Mouse (Mus musculus) spleen, embryonic (tissue): ENCODE data around the gene Casr.

Source experiments
- CTCF ChIA-PET: fragments of 350-600 bp; sonication (Branson Sonifier 250); formaldehyde crosslinking; loops from one replicate; lab custom pipeline; 2022; lab: Charles Lee

The Casr gene

DNA sequence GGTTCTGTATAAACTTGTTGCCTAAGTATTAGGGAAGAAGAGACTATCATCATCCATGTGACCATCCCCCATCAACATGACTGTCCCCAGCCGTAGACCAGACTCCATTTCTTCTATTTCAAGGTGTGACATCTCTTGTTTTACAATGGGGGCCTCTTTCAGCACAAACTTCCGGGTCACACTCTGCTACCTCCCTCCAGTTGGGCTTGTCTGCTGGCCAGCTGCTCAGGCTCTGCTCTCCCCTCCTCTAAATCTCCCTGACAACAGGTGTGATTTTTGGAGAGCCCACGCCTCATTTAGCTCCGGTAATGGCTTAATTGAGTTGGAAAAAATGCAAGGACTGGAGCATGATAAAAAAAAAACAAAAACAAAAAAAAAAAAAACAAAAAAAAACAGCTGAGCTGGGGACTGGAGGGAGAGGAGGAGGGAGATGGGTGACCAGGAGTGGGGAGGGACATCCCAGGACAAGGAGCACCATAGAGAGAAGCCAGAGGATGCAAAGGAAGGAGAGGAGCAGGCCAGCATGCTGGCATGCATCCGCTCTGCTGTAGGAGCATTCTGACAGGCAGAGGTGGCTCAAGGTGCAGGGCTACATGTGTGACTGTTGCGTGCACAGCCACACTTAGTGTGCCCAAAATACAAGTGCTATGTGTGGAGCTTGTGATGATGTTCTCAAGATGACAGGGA, 35.2 kb downstream of the Casr start:
- CTCF ChIA-PET, result no interaction called here

- CTCF ChIA-PET, result no interaction called here
These were observed 38.8 kb downstream of the Casr start for GRCm38 (mm10) chr16:36523095-36523494.

DNA sequence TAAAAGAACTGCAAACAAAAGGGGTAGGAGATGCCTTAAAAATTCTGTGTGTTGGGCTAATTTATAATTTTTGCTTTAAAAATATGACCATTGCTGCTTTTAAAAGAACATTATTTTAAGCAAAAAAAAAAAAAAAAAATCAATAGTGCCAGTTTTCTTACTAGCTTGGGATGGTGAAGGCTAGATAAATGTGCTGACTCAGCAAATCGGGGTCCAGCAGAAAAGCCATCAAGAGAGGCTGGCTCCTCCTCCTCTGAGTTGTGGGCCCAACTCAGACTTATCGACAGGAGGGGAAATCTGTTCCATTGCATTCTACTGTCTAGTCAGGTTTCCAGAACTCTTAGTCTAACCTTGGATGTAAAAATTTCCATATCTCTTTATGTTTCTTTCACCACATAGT, 45.6 kb downstream of the Casr start:
- CTCF ChIA-PET, result no interaction called here

- CTCF ChIA-PET, result interaction anchor here (0.6 kb wide), 1 partner anchor 17 kb away, joined by 3 read pairs; no protein-coding TSS in a partner anchor
These were observed 54.6 kb downstream of the Casr start for GRCm38 (mm10) chr16:36507300-36507699.

DNA sequence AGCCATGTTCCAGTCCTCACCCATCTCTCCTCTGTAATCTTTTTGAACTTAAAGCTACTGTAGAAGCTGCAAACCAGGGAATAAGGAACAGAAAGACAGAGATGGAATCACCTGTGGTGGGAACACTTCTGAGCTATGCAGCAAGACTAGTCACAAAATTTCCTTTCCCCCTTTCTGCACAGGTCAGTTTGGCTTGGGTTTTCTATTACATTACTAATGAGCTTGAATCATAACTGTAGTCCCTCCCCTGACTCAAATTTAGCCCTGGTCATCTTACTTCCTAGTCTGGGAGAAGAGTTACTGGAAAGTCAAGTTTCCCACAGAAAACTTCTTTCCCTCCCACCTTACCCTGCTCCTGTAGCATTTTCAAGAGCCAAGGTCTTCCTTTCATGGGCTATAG, 55.1 kb downstream of the Casr start:
- CTCF ChIA-PET, result no interaction called here

GRCm38 (mm10) chr16:36505913-36506312, 56.0 kb downstream of the Casr start:
- CTCF ChIA-PET, result no interaction called here

DNA sequence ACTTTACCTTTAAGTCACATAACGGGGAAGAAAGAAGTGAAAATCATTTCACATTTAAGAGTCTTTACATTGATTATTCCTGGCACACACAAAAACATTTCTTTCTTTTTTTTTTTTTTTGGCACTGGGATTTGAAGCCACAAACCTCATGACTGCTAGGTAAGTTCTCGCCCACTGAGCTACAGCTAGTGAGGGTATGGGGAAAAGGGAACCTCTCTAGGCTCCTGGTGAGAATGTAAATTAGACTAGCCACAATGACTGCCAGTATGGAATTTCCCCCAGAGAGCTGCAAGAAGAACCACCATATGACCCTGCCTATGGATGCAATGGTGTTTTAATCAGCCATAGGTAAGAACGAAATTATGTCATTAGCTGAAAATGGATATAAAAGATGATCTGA, 56.8 kb downstream of the Casr start:
- CTCF ChIA-PET, result no interaction called here

DNA sequence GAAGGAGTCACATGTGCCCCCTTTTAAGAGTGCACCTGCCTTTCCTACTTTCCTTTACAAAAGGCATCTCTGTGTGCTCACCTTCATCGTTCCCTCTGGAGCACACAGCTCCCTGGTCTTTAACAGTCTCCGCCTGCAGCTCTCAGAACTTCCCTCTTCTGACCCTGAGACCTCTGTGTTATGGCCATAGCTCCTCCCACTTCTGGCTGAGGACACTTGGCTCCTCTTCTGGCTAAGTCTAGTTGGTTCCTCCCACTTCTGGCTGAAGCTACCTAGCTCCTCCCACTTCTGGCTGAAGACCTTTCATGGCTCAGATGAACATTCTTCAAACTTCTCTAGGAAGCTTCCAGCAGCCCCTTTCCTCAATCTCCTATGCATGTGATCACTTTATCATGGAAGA, 59.7 kb downstream of the Casr start:
- CTCF ChIA-PET, result interaction anchor here (0.6 kb wide), 1 partner anchor 339 kb away, joined by 6 read pairs; no protein-coding TSS in a partner anchor

GRCm38 (mm10) chr16:36492420-36492819, 69.5 kb downstream of the Casr start:
- CTCF ChIA-PET, result no interaction called here

DNA sequence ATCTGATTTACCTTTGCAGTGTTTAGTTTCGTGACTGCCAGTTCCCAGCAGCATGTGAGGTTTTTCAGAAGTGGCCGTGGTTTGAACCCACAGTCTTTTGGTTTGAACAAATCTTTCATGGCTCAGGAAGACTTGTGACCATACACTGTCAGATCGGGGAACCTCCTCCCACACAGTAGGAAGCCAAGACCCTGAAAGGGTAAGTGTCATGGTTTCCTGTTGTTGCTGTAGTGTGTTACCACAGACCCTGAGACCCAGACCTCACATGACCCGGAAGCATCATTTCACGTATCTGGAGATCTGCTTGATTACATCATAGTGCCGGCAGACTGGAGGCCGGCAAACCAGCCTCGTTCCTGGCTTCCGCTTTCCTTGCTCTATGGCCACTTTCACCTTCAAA, 85.1 kb downstream of the Casr start:
- CTCF ChIA-PET, result no interaction called here

DNA sequence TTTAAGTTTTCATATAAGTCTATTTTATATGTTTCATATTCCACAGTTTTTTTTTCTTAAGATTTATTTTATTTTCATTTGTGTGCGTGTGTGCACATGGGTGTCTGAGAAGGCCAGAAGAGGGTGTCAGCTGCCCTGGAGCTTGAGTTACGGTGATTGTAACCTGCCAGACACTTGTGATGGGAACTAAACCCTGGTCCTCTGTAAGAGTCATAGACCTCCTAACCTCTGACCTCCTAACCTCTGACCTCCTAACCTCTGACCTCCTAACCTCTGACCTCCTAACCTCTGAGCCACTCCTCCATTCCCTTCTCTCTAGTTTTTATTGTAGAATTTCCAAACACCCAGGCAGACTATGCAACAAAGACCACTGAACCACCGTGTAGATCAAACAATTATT, 86.4 kb downstream of the Casr start:
- CTCF ChIA-PET, result interaction anchor here (1.4 to 1.5 kb wide), 2 partner anchors 234 to 289 kb away, joined by 3 to 4 read pairs; no protein-coding TSS in a partner anchor

- CTCF ChIA-PET, result interaction anchor here (1.4 to 1.5 kb wide), 2 partner anchors 234 to 289 kb away, joined by 3 to 4 read pairs; no protein-coding TSS in a partner anchor
These were observed 87.1 kb downstream of the Casr start for GRCm38 (mm10) chr16:36474849-36475248.

DNA sequence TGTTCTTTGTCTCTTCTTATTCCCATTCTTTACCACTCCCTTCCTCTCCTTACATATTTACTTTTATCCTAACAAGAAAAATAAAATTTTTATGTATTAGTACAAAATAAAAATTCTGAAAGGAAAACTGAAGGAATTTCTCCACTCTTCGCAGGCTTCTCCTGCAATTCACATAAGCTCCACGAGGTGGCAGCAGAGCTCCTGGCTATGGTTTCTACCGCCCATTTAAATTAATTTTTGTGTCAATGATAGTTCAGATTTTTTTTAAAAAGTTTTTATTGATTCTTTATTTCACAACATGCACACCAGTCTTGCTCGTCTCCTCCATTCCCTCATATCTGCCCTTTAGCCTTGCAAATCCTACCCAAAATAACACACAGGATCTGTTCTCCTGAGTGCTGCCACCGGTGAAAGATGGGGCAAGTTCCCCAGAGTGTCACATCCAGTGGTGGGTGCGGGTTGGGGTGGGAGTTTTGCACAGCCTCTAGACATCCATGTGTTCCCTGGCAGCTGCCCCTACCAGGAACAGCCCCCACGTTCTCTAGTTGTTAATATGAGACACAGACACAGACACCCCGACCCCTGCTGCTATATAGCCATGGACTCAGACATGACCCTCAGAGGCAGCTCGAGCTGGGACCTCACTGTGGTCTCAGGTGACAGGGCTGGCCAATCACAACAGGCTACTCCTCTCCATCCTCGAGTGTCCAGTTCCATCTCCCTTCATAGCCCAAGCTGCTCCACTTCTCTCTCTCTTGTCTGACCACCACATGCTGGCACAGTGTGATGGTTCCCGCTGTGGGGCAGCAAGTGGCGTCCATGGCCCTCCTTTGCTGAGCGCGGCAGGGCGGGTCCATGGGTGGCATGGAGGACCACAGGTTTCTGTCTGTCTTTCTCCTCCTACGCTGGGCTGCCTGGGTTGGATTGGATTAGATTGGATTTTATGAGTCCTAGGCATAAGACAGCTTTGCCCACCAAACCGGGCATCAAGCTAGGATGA, 88.4 kb downstream of the Casr start:
- CTCF ChIA-PET, result interaction anchor here (0.7 to 1.5 kb wide), 2 partner anchors 291 to 1656 kb away, joined by 3 to 4 read pairs; no protein-coding TSS in a partner anchor

DNA sequence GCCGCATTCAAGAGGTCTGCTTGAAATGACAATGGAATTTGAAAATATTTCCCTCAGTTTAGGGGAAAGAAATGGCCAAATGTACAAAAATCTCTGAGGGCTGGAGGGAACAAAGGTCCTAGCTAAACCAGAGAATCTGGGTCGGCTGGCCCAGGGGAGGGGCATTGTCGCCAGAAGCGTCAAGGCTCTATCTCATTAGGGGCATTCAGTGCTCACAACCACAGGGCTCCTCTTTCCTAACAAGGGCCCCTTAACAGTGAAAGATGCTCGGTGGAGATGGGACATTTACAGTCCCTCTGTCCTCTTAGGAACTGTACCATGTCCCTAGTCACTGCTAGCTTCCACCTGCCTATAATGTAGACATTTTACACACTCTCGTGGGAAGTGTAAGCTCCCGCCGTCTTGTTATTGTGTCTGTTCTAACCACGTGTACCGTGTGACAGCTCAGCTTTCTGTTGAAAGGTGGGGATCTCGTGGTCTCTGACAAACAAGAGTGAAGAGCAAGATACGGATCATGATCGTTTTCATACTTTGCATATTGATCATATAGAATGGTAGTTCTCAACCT, 90.8 kb downstream of the Casr start:
- CTCF ChIA-PET, result no interaction called here

GRCm38 (mm10) chr16:36469955-36470478, 91.9 kb downstream of the Casr start:
- CTCF ChIA-PET, result interaction anchor here (0.6 to 0.7 kb wide), 6 partner anchors 30 to 620 kb away, joined by 3 to 11 read pairs (median 3); no protein-coding TSS in a partner anchor

- CTCF ChIA-PET, result interaction anchor here (0.6 to 0.7 kb wide), 2 partner anchors 502 to 611 kb away, joined by 3 read pairs; no protein-coding TSS in a partner anchor
These were observed 92.6 kb downstream of the Casr start for GRCm38 (mm10) chr16:36469367-36469766.

DNA sequence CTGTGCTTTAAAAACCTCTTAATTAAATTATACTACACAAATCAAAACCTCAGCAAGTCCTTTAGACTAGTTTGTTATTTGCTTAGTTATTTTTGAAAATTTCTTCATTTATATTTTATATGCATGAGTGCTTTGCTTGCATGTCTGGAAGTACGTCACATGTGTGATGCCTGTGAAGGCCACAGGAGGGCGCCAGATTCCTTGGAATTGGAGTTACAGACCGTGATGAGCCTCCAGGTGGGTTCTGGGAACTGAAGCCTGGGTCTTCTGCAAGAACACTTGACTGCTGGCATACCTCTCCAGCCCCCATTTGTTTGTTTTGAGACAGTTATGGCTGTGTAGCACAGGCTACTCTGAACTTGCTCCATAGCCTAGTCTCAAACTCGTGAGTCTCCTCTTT, 93.1 kb downstream of the Casr start:
- CTCF ChIA-PET, result no interaction called here

GRCm38 (mm10) chr16:36467936-36468335, 94.0 kb downstream of the Casr start:
- CTCF ChIA-PET, result no interaction called here

GRCm38 (mm10) chr16:36465436-36465835, 96.5 kb downstream of the Casr start:
- CTCF ChIA-PET, result no interaction called here

DNA sequence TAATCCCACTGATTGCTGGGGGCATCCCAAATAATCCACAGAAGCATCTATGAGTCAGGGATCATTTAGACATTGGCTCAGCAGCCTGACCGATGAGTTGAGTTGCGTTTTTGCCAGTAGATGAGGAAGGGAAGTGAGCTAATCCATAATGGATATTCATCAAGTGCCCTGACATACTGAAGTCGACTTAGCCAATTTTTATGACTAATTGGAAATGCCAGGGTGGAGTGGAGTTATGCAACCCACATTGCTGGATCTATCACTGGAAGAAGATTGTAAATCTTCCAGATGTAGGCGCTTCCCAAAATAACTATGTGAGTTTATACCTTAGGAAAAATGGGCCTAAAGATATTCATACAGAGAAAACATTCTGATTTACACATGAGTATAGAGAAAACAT, 97.9 kb downstream of the Casr start:
- CTCF ChIA-PET, result no interaction called here

GRCm38 (mm10) chr16:36460426-36460825, 101.5 kb downstream of the Casr start:
- CTCF ChIA-PET, result no interaction called here
